Mouse (Mus musculus) CH12.LX (cell line): ENCODE measurements around the gene Col5a3. TPM values are rescaled to one million over a fixed set of nuclear protein-coding genes. Genes with fewer than 3 reads are reported as not detected.
A peak's percentile ranks its signal among the peaks of the same experiment; 100 is the strongest.
"Not testable (repeated sequence)": the region's sequence is repeated elsewhere in the genome, so short reads cannot be mapped to it uniquely, and the experiment has no call there.

ENCODE experiments used
- DNase-seq: peaks from one replicate; pipeline ENCODE4 v3.0.0-alpha.2; 2013; ENCODE audit errors: extremely low read depth
- H3K27ac ChIP-seq: 2 replicates; pipeline ENCODE4 v1.5.1; 2012; ENCODE audit warnings: low read depth, mild to moderate bottlenecking, control low read depth, moderate library complexity; ENCODE audit not compliant: insufficient read depth
- H3K27me3 ChIP-seq: replicated peaks from 2 replicates; pipeline ENCODE3; 2012; ENCODE audit warnings: inconsistent platforms
- H3K36me3 ChIP-seq, 2 experiments: replicated peaks in 1 of 2; 2 replicates each; pipeline versions ENCODE3 to v1.6.1; 2012; ENCODE audit warnings: inconsistent platforms in 1 of 2, low read length in 1 of 2, mild to moderate bottlenecking in 1 of 2, mixed read lengths in 1 of 2, moderate library complexity in 1 of 2; ENCODE audit not compliant: control insufficient read depth in 1 of 2, insufficient read depth in 1 of 2
- H3K4me1 ChIP-seq, 2 experiments: 2 replicates each; pipeline ENCODE4 v1.6.1; 2012; ENCODE audit warnings: inconsistent platforms in 1 of 2, moderate library complexity in 1 of 2; ENCODE audit not compliant: insufficient read depth in 2 of 2, control insufficient read depth in 1 of 2
- H3K4me2 ChIP-seq: 2 replicates; pipeline ENCODE4 v1.6.1; 2012; ENCODE audit warnings: low read depth, mild to moderate bottlenecking, control low read depth; ENCODE audit not compliant: poor library complexity, insufficient read depth, severe bottlenecking
- H3K4me3 ChIP-seq, 3 experiments: fragments of 150-350 bp in 1 of 3; sonication (generic) in 1 of 3; replicated peaks in 1 of 3; 2 replicates each; pipeline versions ENCODE3 to v1.5.1; 2011 to 2012; ENCODE audit warnings: low read depth in 2 of 3, low read length in 2 of 3, mild to moderate bottlenecking in 2 of 3, moderate library complexity in 2 of 3, control low read depth in 1 of 3, improper control_type of control experiment in 1 of 3, inconsistent platforms in 1 of 3, mixed read lengths in 1 of 3; ENCODE audit not compliant: poor library complexity in 1 of 3
- H3K79me2 ChIP-seq: replicated peaks from 2 replicates; pipeline ENCODE4 v1.6.1; 2012; ENCODE audit warnings: mild to moderate bottlenecking, moderate library complexity; ENCODE audit not compliant: control insufficient read depth, poor library complexity, insufficient read depth, severe bottlenecking; ENCODE audit errors: extremely low read depth
- H3K9ac ChIP-seq: 2 replicates; pipeline ENCODE4 v1.6.1; 2012; ENCODE audit warnings: low read depth, mild to moderate bottlenecking, control low read depth, moderate library complexity; ENCODE audit not compliant: insufficient read depth
- H3K9me3 ChIP-seq: replicated peaks from 2 replicates; pipeline ENCODE3; 2012; ENCODE audit warnings: low read length, inconsistent platforms, mixed read lengths
- BHLHE40 ChIP-seq: IDR thresholded peaks from 2 replicates; pipeline ENCODE4 v1.6.1; 2011; ENCODE audit warnings: mild to moderate bottlenecking, low read depth, low read length, improper control_type of control experiment
- CTCF ChIP-seq, 2 experiments: IDR thresholded peaks in 1 of 2; conservative IDR thresholded peaks in 1 of 2; 2 replicates each; pipeline ENCODE4 v1.5.1; 2011 to 2012; ENCODE audit warnings: low read depth in 2 of 2, low read length in 2 of 2, improper control_type of control experiment in 1 of 2, inconsistent platforms in 1 of 2, mild to moderate bottlenecking in 1 of 2, moderate library complexity in 1 of 2
- EP300 ChIP-seq: IDR thresholded peaks from 2 replicates; pipeline ENCODE4 v1.6.1; 2011; ENCODE audit warnings: low read length, improper control_type of control experiment
- ETS1 ChIP-seq: conservative IDR thresholded peaks from 2 replicates; pipeline ENCODE4 v1.6.1; 2012; ENCODE audit warnings: low read depth, mild to moderate bottlenecking, inconsistent platforms, low read length, improper control_type of control experiment, moderate library complexity
- IRF4 ChIP-seq: IDR thresholded peaks from 2 replicates; pipeline ENCODE4 v1.6.1; 2014; ENCODE audit warnings: low read depth, mild to moderate bottlenecking, inconsistent platforms, low read length, improper control_type of control experiment
- MAFK ChIP-seq: IDR thresholded peaks from 2 replicates; pipeline ENCODE4 v1.6.1; 2011; ENCODE audit warnings: low read length, improper control_type of control experiment; ENCODE audit not compliant: insufficient replicate concordance
- NELFE ChIP-seq: IDR thresholded peaks from 2 replicates; pipeline ENCODE4 v1.6.1; 2011; ENCODE audit warnings: low read depth, low read length, improper control_type of control experiment
- RAD21 ChIP-seq: IDR thresholded peaks from 2 replicates; pipeline ENCODE4 v1.6.1; 2011; ENCODE audit warnings: low read depth, mild to moderate bottlenecking, low read length, improper control_type of control experiment, moderate library complexity
- SMC3 ChIP-seq: IDR thresholded peaks from 2 replicates; pipeline ENCODE4 v1.6.1; 2011; ENCODE audit warnings: low read depth, low read length, improper control_type of control experiment
- TBP ChIP-seq: conservative IDR thresholded peaks from 2 replicates; pipeline ENCODE4 v1.6.1; 2011; ENCODE audit warnings: low read depth, low read length, improper control_type of control experiment
- TCF12 ChIP-seq: IDR thresholded peaks from 2 replicates; pipeline ENCODE4 v1.6.1; 2014; ENCODE audit warnings: low read depth, mild to moderate bottlenecking, inconsistent platforms, low read length, improper control_type of control experiment
- UBTF ChIP-seq: IDR thresholded peaks from 2 replicates; pipeline ENCODE4 v1.6.1; 2012; ENCODE audit warnings: low read depth, mild to moderate bottlenecking, inconsistent platforms, low read length, improper control_type of control experiment, moderate library complexity
- ZNF384 ChIP-seq: IDR thresholded peaks from 2 replicates; pipeline ENCODE4 v1.6.1; 2012; ENCODE audit warnings: low read depth, low read length, improper control_type of control experiment, inconsistent platforms
- dilution Hi-C: fragments of 300-500 bp; cut with MboI; formaldehyde crosslinking; loops from 2 replicates; pipeline ENCODE4 v1.14.3; 2020; ENCODE audit warnings: low sequenced_read_pairs; ENCODE audit not compliant: extremely low pct_unique_long_range_greater_than_20kb, extremely low pct_ligation_motif_present
- in situ Hi-C: fragments of 300-500 bp; cut with MboI; formaldehyde crosslinking; loops from 3 replicates; pipeline ENCODE4 v1.14.3; 2019; ENCODE audit warnings: low sequenced_read_pairs, low pct_ligation_motif_present, low pct_unique_long_range_greater_than_20kb, mixed read lengths
- polyA plus RNA-seq: library from polyadenylated mRNA; unstranded; fragments of >175 nt; gene quantifications from 2 replicates; pipeline ENCODE4 v1.2.1, GENCODE M21; 2012; ENCODE audit warnings: low read depth; ENCODE audit not compliant: insufficient read length
- total RNA-seq, 2 experiments: library from RNA; depleted of rRNA; stranded (reverse); fragments of 300-350 nt in 1 of 2; fragments of >200 nt in 1 of 2; gene quantifications; 2 replicates each; pipeline ENCODE4 v1.2.3; 2012 to 2014

Gene Col5a3
- total and polyA plus RNA-seq, 3 experiments: 0.25 TPM; not detected in 2

DNA sequence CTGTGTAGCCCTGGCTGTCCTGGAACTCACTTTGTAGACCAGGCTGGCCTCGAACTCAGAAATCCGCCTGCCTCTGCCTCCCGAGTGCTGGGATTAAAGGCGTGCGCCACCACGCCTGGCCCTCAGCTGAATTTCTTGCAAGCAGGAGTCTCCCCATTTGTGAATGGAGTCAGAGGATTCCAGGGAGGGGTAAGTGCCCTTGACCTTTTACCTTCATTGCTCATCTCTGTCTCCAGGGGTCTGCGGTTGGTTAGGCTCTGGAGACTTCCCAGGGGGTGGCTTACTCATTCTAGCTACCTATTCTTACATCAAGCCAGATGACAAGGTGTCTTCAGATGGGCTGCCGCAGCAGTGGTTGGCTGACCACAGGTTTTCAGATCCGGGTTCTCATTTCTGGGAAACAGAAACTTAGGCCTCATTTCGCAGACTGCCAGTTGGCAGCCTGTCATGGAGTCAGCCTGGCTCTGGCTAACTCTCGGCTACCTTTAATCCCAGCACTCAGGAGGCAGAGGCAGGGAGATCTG, 20.6 kb upstream of the Col5a3 start:
- dilution Hi-C loops: not testable (repeated sequence)

DNA sequence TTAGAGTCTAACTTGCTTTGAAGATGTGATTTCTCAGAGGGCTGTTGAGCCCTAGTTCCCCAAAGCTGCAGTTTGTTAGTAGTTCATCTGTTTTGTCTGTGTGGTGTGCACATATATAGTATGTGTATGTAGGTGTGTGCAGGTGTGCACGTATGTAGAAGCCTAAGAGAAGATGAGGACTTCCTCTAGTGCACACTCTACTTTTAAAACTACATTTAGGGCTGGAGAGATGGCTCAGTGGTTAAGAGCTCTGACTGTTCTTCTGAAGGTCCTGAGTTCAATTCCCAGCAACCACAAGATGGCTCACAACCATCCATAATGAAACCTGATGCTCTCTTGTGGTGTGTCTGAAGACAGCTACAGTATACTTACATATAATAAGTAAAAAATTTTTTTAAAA, 20.0 kb upstream of the Col5a3 start:
- Histone ChIP-seq H3K36me3 (no peaks in the 10 kb centered on the region), H3K27me3 (peaks cover 50% of the 10 kb centered on the region), H3K4me3 (no peak overlapping the region), H3K9me3 (no peaks in the 10 kb centered on the region), H3K4me2 (no peak overlapping the region)
- TF ChIP-seq TBP (0 out of 2 replicates have a peak, but pooled peaks have one; percentile 70), ETS1 (no peak)
- TF ChIP-seq, all 38 proteins: peak for 1
- DNase-seq: no peak
- in situ Hi-C loops (loop anchor here (5.0 kb wide), 1 partner anchor 93 kb away; no protein-coding TSS in a partner anchor), dilution Hi-C loops (no loop called here)
- H3K79me2 ChIP-seq: no peaks in the 10 kb centered on the region
- H3K9ac ChIP-seq: no peak overlapping the region
- peaks cover 2 to 15% of the 10 kb centered on the region in 2 experiments; a peak in 2 of 4 replicates for H3K4me1 ChIP-seq
- H3K27ac ChIP-seq: no peak overlapping the region

More for the DNA sequence above, 20.6 kb upstream of the Col5a3 start:
- H3K4me2 ChIP-seq, in situ Hi-C loops, H3K27ac ChIP-seq, H3K36me3 ChIP-seq, H3K9me3 ChIP-seq, H3K9ac ChIP-seq, H3K4me3 ChIP-seq, H3K79me2 ChIP-seq: not testable (repeated sequence)
- TF ChIP-seq ETS1 (peak; percentile 72), IRF4 (peak; percentile 72), EP300 (peak; percentile 79), TCF12 (peak; percentile 37; the same call in 1 of the 2 replicates), MAFK (0 out of 2 replicates have a peak, but pooled peaks have one; percentile 36), BHLHE40 (0 out of 2 replicates have a peak, but pooled peaks have one; percentile 41)
- DNase-seq: peak; percentile 60
- peaks cover 2 to 15% of the 10 kb centered on the region in 2 experiments; a peak in 2 of 4 replicates for H3K4me1 ChIP-seq
- H3K27me3 ChIP-seq: peaks cover 48% of the 10 kb centered on the region

DNA sequence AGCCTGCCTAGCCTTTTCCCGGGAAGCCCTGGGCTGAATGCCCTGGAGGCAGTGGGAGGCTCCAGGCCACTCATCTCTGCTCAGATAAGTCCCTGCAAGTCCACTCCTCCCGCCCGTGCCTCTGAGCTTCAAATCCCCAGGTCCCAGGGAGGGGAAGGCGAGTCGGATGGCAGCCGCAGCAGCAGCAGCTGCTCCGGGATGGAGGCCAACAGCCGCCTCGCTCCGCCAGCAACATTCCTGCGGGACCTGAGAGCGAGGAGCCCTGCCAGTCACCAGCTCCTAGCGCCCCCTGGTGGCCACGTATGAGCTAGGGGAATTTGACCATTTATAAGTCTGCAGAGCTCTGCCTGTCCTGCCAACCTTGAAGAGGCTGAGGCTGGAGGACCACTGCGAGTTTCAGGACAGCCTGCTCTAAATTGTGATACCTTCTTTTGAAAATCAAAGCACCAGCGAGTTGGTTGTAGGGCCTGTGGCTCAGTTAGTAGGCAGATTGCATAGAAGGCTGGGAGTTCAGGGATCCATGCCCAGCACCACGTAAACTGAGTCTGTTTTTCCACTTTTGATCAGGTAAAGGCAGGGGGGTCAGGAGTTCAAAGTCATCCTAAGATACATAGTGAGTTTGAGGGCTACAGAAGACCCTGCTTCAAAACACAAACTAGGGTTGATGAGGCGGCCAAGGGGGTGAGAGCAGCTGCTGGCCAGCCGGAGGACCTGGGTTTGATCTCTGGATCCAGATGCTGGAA, 16.2 kb upstream of the Col5a3 start:
- H3K9ac ChIP-seq: no peak overlapping the region
- H3K36me3 ChIP-seq: no peaks in the 10 kb centered on the region
- H3K27me3 ChIP-seq: peaks cover 65% of the 10 kb centered on the region
- H3K27ac ChIP-seq: no peak overlapping the region
- H3K9me3 ChIP-seq: no peaks in the 10 kb centered on the region
- dilution Hi-C loops: no loop called here
- in situ Hi-C loops: loop anchor here (5.0 kb wide), 1 partner anchor 89 kb away; no protein-coding TSS in a partner anchor
- H3K4me3 ChIP-seq: no peak overlapping the region
- DNase-seq: peak; percentile 65
- peaks cover 2 to 13% of the 10 kb centered on the region in 2 experiments; a peak in 2 of 4 replicates for H3K4me1 ChIP-seq
- no peaks in the 10 kb centered on the region for H3K79me2 ChIP-seq
- TF ChIP-seq NELFE: peak; percentile 15; the same call in 1 of the 2 replicates
- TF ChIP-seq SMC3: peak; percentile 91
- no peak for TF ChIP-seq EP300
- TF ChIP-seq RAD21: peak; percentile 64
- TF ChIP-seq ZNF384: no peak
- 0 out of 2 replicates have a peak, but pooled peaks have one; percentile 48 for TF ChIP-seq UBTF
- TF ChIP-seq CTCF (conservative IDR thresholded peaks at IDR 0.05 in 1 of 2, IDR thresholded peaks at IDR 0.05 in 1 of 2; ENCODE audit: low read depth in 2 of 2, low read length in 2 of 2): peak; percentile 70 to 89
- TF ChIP-seq BHLHE40: no peak
- TF ChIP-seq TCF12: 0 out of 2 replicates have a peak, but pooled peaks have one; percentile 27
- no peak overlapping the region for H3K4me2 ChIP-seq
